Mouse (Mus musculus) heart, postnatal 0 days (tissue): ENCODE measurements around the gene Mad1l1. TPM values are rescaled to one million over a fixed set of nuclear protein-coding genes. Genes with fewer than 3 reads are reported as not detected.
A peak's percentile ranks its signal among the peaks of the same experiment; 100 is the strongest.

Source experiments
- ATAC-seq: fragments of 200-750 bp; cut with Nextera tagmentation; 2 replicates; pipeline ENCODE4 v1.8.0; 2017; ENCODE audit warnings: low read depth, moderate number of reproducible peaks, moderate library complexity; ENCODE audit not compliant: insufficient read depth
- DNase-seq: peaks from one replicate; pipeline ENCODE4 v3.0.0-alpha.2; 2016; ENCODE audit warnings: low spot score
- H3K27ac ChIP-seq: fragments of 300-500 bp; sonication (generic); 2 replicates; pipeline ENCODE4 v1.5.1; 2014; ENCODE audit warnings: low read depth, mild to moderate bottlenecking
- H3K27me3 ChIP-seq: fragments of 300-500 bp; sonication (generic); 2 replicates; pipeline ENCODE4 v1.6.1; 2014; ENCODE audit warnings: low read length, mixed read lengths; ENCODE audit not compliant: control insufficient read depth, insufficient read depth
- H3K36me3 ChIP-seq: fragments of 300-500 bp; sonication (generic); replicated peaks from 2 replicates; pipeline ENCODE4 v1.6.1; 2014; ENCODE audit warnings: low read length, mixed read lengths; ENCODE audit not compliant: control insufficient read depth, insufficient read depth
- H3K4me1 ChIP-seq: fragments of 300-500 bp; sonication (generic); 2 replicates; pipeline ENCODE4 v1.6.1; 2014; ENCODE audit warnings: antibody characterized with exemption; ENCODE audit not compliant: control insufficient read depth, insufficient read depth
- H3K4me2 ChIP-seq: fragments of 300-500 bp; sonication (generic); 2 replicates; pipeline ENCODE4 v1.6.1; 2014; ENCODE audit warnings: low read depth, mild to moderate bottlenecking, low read length, moderate library complexity
- H3K4me3 ChIP-seq: fragments of 300-500 bp; sonication (generic); 2 replicates; pipeline ENCODE4 v1.5.1; 2014; ENCODE audit warnings: low read depth, low read length
- H3K9ac ChIP-seq: fragments of 300-500 bp; sonication (generic); replicated peaks from 2 replicates; pipeline ENCODE4 v1.6.1; 2014; ENCODE audit warnings: low read depth, low read length, mixed read lengths
- H3K9me3 ChIP-seq: fragments of 300-500 bp; sonication (generic); replicated peaks from 2 replicates; pipeline ENCODE4 v1.6.1; 2016; ENCODE audit warnings: low read length; ENCODE audit not compliant: control insufficient read depth
- CTCF ChIP-seq: IDR thresholded peaks from 2 replicates; pipeline ENCODE4 v1.5.1; 2016; ENCODE audit warnings: antibody characterized with exemption, control low read depth, low read depth
- EP300 ChIP-seq: IDR thresholded peaks from 2 replicates; pipeline ENCODE4 v1.6.1; 2016; ENCODE audit warnings: antibody characterized with exemption, low read depth
- WGBS: fragments of 180-500 bp; shearing (Covaris S2); extraction: QIAGEN DNeasy Blood & Tissue Kit; methylation state at CpG from one replicate; pipeline ENCODE4 v1.1.7; 2014; 5-methylcytosine and 5-hydroxymethylcytosine counted together
- polyA plus RNA-seq: library from polyadenylated mRNA; unstranded; fragments of >200 nt; fragmentation: Nextera tagmentation; extraction: Ambion mirVana; gene quantifications from 2 replicates; pipeline ENCODE4 v1.2.1, GENCODE M21; 2015
- total RNA-seq: library from RNA; depleted of rRNA; stranded (reverse); fragments of >200 nt; gene quantifications from 2 replicates; pipeline ENCODE4 v1.2.3, GENCODE M21; 2014; ENCODE audit warnings: low replicate concordance

Gene Mad1l1
- total and polyA plus RNA-seq, 2 experiments from 2014 or later = 15.1 to 20.6 TPM

DNA sequence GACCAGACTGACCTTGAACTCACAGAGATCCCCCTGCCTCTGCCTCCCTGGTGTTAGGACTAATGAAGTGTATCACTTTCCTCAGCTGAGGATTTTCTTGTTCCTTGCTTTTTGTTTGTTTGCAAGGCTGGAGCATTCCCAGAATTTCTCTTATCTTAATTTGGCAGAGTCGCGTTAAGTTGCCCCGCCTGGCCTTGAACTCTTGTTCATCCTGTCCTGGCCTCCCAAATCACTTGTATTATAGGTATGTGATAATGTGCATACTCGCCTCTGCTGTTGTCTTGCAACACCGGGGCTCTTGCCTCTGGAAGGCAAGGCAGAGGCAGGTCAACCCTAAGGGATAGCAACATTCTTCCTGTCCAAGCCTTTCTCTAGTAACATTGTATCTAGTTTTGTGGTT is 2.7 kb upstream of the Mad1l1 start:
- Histone ChIP-seq H3K4me2 (no peak overlapping the region), H3K4me1 (peaks cover 3% of the 10 kb centered on the region; the same call in 1 of the 2 replicates), H3K4me3 (no peak overlapping the region), H3K27me3 (no peaks in the 10 kb centered on the region), H3K9me3 (no peaks in the 10 kb centered on the region), H3K36me3 (peaks cover 18% of the 10 kb centered on the region), H3K27ac (no peak overlapping the region), H3K9ac (no peak overlapping the region)
- DNase-seq (no peak), ATAC-seq (no peak)
- WGBS = 73% methylated on average over 5 of the region's 5 CpGs
- TF ChIP-seq CTCF (no peak), EP300 (no peak)

GRCm38 (mm10) chr5:140321756-140322575 is 614 bp upstream of the Mad1l1 start:
- H3K4me2 ChIP-seq = peak overlapping the region; percentile 87
- H3K27me3 ChIP-seq = no peaks in the 10 kb centered on the region
- WGBS = under 1% methylated on average over 17 of the region's 17 CpGs
- no peak; the same call in 1 of the 2 replicates for TF ChIP-seq EP300
- TF ChIP-seq CTCF = no peak
- peaks cover 3% of the 10 kb centered on the region; the same call in 1 of the 2 replicates for H3K36me3 ChIP-seq
- DNase-seq (peak; percentile 44), ATAC-seq (0 out of 2 replicates have a peak, but pooled peaks have one; percentile 3)
- H3K27ac ChIP-seq = peak overlapping the region; percentile 86
- peak overlapping the region; percentile 82 for H3K9ac ChIP-seq
- H3K4me3 ChIP-seq = peak overlapping the region; percentile 64
- peaks cover 3% of the 10 kb centered on the region; the same call in 1 of the 2 replicates for H3K4me1 ChIP-seq
- H3K9me3 ChIP-seq = no peaks in the 10 kb centered on the region

DNA sequence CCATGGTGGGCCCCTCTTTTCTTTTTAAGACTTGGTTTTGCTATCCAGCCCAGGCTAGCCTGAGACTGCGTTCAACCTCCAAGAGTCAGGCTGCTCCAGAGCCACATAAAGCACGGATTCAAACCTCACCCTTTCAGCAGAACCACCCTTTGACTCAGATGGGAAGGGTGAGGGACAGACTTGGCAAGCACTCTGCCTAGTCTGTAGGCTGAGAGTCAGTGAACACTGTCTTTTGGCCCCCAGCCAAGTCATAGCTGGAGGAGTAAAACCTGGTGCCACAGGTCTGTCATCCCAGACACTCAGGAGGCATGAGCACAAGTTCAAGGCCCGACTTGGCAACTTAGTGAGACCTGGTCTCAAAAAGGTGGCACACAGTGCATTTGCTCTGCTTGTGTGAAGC is 4.6 kb downstream of the Mad1l1 start:
- Histone ChIP-seq H3K9ac (no peak overlapping the region), H3K27me3 (no peaks in the 10 kb centered on the region), H3K27ac (no peak overlapping the region), H3K4me1 (peaks cover 3% of the 10 kb centered on the region; the same call in 1 of the 2 replicates), H3K4me3 (no peak overlapping the region), H3K9me3 (no peaks in the 10 kb centered on the region), H3K4me2 (no peak overlapping the region), H3K36me3 (peaks cover 25% of the 10 kb centered on the region; the same call in 1 of the 2 replicates)
- TF ChIP-seq EP300 (no peak), CTCF (no peak)
- 68% methylated on average over 3 of the region's 3 CpGs for WGBS
- ATAC-seq = no peak
- no peak for DNase-seq

GRCm38 (mm10) chr5:140307602-140308001 is 13.8 kb downstream of the Mad1l1 start:
- H3K9me3 ChIP-seq = no peaks in the 10 kb centered on the region
- H3K9ac ChIP-seq = no peak overlapping the region
- ATAC-seq (peak; percentile 17; the same call in 1 of the 2 replicates), DNase-seq (peak; percentile 52)
- peaks cover 26% of the 10 kb centered on the region for H3K4me1 ChIP-seq
- no peak overlapping the region for H3K4me3 ChIP-seq
- no peak for TF ChIP-seq EP300
- TF ChIP-seq CTCF = no peak
- no peak overlapping the region for H3K4me2 ChIP-seq
- H3K27ac ChIP-seq = peak overlapping the region; percentile 16; the same call in 1 of the 2 replicates
- no peaks in the 10 kb centered on the region for H3K27me3 ChIP-seq
- H3K36me3 ChIP-seq = peaks cover 39% of the 10 kb centered on the region
- WGBS = 49% methylated on average over 14 of the region's 14 CpGs

DNA sequence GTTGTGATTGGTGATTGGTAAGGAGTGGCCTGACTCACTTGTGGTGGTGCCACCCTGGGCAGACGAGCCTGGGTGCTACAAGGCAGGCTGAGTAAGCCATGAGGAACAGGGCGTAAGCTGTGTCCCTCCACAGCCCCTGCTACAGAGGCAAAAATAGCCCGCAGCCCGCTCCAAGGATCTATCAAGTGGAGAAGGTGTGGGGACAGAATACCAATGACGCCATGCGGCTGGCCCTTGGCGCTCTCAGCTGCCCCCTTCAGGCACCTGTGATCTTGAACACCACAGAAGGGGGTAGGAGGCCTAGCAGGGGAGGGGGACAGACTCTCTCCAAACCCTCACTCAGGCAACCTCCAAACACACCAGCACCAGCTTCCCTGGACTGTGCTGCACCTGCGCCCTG is 15.3 kb downstream of the Mad1l1 start:
- TF ChIP-seq EP300 (no peak), CTCF (peak; percentile 52)
- Histone ChIP-seq H3K27me3 (no peaks in the 10 kb centered on the region), H3K36me3 (peaks cover 47% of the 10 kb centered on the region), H3K9ac (no peak overlapping the region), H3K4me1 (peaks cover 26% of the 10 kb centered on the region), H3K27ac (peak overlapping the region; percentile 90), H3K9me3 (no peaks in the 10 kb centered on the region), H3K4me2 (no peak overlapping the region), H3K4me3 (no peak overlapping the region)
- DNase-seq (peak; percentile 76), ATAC-seq (peak; percentile 90)
- 52% methylated on average over 8 of the region's 8 CpGs for WGBS
